17 mouse cellular contexts compared by ENCODE assay signal in the genomic region with DNA sequence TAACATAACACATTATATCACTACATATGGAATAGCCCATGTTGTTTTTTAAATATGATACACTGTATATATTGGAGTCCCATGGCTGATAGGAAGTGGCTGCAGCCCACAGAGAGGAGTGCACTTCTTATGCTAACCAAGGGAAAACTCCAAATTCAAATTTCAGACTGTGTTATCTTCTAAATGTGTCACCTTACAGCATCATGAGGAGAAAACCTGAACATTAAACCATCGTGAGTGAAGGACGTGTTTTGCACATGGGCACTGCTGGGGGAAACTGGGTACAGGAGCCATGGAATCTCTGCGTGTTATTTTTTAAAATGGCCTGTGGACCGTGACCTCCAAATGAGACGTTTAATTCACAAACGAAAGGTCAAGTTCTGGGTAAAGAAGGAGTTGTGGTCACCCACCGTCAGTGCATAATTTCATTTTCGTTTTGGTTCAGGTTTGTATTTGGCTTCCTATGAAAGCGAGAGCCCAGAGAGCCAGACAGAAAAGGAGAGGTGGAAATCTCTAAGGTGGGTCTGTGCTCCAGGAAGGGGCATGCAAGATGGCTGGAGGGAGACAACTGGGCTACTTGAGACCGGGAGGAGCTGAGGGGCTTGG.
"Had no signal": no experiment of that assay in that cellular context is flagged by ENCODE, and none has a peak within 500 bp of the region (broad histone marks: within the 10 kb centered on the region; RNA-seq: fewer than 3 reads in every experiment).

No protein-coding gene starts in this region.

- H3K9ac ChIP-seq: limb, embryonic 13.5 days; liver, embryonic 15.5 days; neural tube, embryonic 13.5 days had no signal

- H3K27ac ChIP-seq: layer of hippocampus, adult 2 months; limb, embryonic 13.5 days; liver, embryonic 15.5 days; midbrain, embryonic 10.5 days; neural tube, embryonic 13.5 days had no signal

- H3K4me1 ChIP-seq: limb, embryonic 13.5 days; neural tube, embryonic 13.5 days had no signal

- DNase-seq: kidney, adult 11 months; kidney, adult 9 months; kidney, postnatal 10 days; kidney, postnatal 4 days; left cerebral cortex, postnatal 4 days; lung, adult 2 months; lung, postnatal 4 days; midbrain, embryonic 14.5 days; right cerebral cortex, adult 18-20 months; right cerebral cortex, postnatal 25 days; thymus, postnatal 4 days had no signal

- H3K36me3 ChIP-seq: limb, embryonic 13.5 days; liver, embryonic 15.5 days; midbrain, embryonic 10.5 days; neural tube, embryonic 13.5 days had no signal

- H3K4me3 ChIP-seq: layer of hippocampus, adult 2 months; limb, embryonic 13.5 days; liver, embryonic 15.5 days; midbrain, embryonic 10.5 days; neural tube, embryonic 13.5 days had no signal

- H3K9me3 ChIP-seq: limb, embryonic 13.5 days; liver, embryonic 15.5 days; neural tube, embryonic 13.5 days had no signal

- ATAC-seq: lung, postnatal 0 days had no signal

- H3K4me2 ChIP-seq: limb, embryonic 13.5 days; liver, embryonic 15.5 days; neural tube, embryonic 13.5 days had no signal

- H3K27me3 ChIP-seq: limb, embryonic 13.5 days; liver, embryonic 15.5 days; neural tube, embryonic 13.5 days had no signal
